Mouse (Mus musculus) retina, postnatal 7 days (tissue): ENCODE results near the gene Maob.

Experiments
- DNase-seq: peaks from one replicate; pipeline ENCODE4 v3.0.0-alpha.2; 2012; ENCODE audit warnings: low read depth, low spot score

Gene Maob

DNA sequence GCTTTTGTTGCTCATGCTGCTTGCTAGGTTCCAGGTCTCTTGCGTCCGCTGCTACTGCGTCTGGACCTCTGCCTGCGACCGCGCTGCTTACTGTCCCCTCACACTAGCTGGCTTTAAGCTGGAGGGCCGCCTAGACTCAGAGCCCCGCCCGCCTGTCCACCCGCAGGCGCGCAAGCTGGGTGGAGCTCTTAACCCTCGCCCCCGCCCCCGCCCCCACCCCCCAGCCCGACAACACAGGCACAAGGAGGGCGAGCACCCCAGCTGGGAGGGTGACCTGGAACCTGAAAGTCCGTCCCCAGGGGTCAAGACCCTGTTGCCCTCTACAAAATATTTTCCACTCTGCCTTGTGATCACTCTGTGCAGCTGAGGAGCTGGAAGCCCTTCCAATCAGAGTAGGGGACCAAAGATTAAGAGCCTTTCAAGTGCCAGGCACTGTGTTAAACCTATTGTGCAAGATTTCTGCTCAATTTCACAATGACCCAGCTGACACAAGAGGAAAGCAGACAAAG lies at the start of gene Maob:
Gene Maob (minus strand): TSS at position 106 of the 509 bp plus-strand sequence.
- no peak for DNase-seq

DNA sequence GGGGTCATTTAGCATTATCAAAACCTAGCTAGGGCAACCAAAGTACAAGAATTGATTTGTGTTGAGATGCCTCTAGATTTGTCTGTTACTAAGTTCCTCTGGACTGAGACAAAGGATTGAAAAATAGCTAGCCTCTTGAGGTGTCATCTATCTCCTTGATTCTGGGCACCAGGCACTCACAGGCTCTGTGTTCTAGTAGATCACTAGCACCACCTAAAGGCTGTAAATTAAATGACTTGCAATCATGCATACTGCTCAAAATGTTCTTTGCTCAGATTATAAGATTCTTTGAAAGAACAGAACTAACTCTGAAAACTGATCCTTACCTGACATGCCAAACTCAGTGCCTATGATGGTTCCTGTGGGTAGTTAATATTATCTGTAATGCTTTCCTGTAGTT lies 43.1 kb upstream of the Maob start:
- no peak for DNase-seq

DNA sequence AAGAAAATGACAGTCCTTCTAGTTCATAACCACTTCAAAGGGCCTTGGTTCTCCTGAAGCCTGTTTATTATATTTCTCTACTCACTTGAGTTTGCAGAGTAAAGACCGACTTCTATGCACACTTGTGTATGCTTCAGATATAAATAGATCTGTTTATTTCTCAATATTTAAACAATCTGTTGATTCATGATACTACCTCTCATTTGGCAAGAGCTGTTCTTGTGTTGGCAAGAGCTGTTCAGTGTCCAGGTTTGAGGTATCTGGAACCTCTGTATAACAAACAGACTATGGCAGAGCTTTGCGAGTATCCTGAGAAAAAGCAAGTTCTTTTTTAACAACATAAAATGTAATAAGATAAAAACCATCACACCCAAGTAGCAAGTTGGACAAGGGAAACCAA lies 28.9 kb upstream of the Maob start:
- DNase-seq = no peak

DNA sequence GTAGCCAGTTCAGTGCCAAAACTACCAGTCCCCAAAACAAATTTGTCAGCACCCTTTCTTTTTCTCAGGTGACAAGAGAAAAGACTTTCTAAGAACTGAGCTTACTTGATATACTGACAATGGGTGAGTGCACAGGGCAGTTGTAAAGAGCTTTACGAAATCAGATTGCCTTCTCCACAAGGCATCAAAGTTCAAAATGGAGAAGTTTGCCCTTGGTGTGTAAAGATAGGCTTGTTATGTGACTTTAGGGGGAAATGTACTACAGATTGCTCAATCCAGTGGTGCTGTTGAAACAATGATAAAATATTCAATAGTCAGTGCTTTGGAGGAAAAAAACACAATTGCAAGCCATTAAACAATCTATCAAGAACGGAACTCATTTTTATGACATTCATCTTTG lies 24.3 kb upstream of the Maob start:
- DNase-seq = no peak

DNA sequence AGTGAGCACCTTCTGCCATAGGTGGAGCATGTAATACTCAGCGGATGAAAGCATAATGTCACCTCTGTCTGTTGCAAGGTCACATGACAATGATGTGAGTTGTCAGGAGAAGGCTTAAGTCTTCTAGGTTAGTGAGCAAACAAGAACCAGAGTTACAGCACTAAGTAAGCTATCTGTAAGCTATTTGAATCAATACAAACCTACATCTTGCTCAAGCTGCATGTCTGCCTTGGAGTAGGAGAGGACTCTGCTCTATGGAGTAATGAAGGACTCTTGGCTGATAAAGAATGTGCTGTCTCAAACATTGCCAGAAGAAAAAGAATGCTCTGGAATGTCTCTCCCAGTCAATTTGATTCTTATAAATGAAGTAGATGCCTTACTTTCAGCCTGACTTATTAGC lies 20.1 kb upstream of the Maob start:
- no peak for DNase-seq

DNA sequence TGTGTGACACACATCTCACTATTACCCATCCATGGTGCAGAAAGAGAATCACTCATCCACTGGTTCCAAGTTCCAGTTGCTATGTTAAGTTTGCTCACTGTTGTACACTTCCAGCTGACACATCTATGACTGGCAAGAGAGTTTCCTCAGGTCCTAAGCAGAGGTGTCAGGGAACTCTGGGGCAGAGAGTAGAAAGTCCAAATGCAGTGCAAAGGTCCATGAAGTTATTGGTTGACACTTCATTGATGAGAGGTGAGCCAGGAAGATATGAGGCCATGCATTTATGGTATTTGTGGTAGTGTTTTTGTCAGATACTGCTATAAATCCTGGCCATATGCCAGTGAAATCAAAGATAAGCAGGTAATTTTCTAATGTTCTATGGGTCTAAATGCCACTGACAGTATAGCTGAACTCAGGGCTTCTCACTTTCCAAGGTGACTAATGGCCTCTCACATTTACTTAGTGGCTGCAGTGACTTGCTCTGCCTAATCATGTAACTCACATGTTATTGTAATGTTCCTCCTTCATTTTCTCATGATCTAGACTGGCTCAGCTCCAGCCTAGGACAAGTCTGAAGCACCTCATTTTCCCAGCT lies 19.4 kb upstream of the Maob start:
- DNase-seq = no peak

DNA sequence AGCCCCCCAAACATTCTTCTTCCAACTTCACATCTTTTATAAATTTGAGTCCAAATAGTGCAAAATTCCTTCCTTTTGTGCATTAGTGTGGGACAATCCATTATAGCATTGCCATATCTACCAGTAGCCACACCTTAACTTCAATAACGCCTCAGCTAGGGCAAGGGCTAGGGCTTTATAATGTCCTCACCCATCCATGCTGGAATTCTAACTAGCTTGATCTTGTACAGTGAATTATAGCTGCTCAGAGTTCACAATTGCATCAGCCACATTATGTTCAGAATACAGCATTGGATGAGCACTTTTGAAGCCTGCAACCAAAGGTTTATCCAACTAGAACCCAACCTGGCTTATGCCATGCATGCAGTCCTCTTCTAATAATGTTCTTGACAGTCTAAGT lies 8.9 kb upstream of the Maob start:
- no peak for DNase-seq

DNA sequence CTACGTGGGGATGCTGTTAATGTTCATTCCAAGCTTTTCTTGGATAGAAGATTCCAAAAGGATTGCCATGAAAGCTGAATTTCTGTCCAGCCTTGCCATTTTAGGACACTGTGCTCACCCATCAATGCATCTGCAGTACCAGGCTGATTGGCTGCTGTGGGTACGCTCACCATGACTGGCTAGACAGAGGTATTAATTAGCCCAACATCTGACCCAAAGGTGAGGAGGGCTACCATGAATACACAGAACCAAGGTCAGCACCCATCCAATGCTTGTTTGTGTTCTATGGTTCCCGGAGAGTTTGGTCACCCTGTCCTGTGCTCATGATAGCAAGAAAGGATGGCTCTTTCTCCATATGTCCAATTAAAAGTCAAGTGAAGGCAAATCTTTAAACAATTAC lies 1.2 kb downstream of the Maob start:
- no peak for DNase-seq

DNA sequence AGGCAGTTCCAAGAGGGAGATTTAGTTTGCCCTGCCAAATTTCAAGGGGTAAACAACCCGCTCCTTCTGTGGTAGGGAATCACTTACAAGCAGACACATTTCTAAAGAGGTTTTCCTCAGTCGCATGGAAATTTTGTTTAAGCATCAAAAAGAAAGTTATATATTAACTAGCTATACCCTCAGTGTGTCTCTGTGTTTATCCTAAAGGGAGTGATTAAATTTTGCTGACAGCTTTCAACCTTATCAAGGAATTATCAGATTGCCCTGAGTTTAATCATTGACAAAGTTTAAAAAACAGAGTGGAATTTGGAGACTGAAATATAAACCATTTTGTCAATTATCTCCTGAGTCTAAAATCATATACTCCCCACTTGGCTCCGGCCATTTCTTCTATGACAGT lies 5.1 kb downstream of the Maob start:
- no peak for DNase-seq

DNA sequence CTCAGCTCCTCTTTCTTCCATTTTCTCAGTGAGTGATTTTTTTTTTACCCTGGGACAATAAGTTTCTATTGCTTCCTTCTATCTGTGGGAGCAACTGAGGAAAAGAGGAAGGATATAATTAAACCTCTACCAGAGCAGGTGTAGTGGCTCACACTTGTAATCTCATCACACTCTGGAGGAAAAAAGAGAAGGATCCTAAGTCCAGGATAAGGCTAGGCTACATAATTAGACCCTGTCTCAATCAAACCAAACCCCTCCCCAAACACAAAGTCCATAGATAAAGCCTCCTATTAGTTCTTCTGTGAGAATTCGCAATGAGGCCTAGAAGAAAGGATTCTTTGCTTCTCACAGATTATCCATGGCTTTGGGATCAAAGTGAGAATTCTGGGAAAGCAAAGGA lies 49.7 kb downstream of the Maob start:
- DNase-seq = no peak

DNA sequence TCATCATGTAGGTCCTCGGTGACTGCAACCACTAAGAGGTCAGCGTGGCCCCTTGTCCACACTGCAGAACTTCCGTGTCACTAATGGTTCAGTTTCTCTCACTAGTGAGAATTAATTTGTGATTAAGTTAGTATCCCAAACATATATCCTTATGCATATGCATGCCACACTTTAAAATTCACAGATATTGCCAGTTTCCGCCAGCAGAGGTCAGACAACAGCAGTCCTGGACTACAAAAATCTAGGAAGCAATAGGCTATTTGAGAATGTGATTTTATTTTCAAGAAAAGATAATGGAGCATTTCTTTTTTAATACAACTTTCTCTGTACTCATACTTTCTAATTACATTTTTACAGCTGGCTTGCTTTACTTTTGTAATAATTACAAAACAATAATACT lies 51.0 kb downstream of the Maob start:
- no peak for DNase-seq

DNA sequence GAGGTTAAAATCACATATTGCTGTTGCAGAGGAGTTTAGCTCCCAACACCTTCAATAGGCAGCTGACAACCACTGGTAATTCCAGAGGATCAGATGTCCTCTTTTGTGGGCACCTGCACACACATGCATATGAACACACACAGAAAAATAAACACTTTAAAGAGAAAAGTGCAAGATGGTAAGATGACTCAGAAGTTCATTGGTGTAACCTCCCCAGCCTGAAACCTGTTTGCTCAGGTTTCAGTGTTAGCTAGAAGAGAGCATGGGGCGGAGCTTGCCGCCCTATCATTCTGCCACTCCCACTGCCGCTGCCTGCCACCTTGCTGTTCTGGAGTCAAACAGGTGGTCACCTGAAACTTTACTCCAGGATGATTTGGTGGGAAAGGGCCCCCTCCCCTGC lies 55.7 kb downstream of the Maob start:
- no peak for DNase-seq

DNA sequence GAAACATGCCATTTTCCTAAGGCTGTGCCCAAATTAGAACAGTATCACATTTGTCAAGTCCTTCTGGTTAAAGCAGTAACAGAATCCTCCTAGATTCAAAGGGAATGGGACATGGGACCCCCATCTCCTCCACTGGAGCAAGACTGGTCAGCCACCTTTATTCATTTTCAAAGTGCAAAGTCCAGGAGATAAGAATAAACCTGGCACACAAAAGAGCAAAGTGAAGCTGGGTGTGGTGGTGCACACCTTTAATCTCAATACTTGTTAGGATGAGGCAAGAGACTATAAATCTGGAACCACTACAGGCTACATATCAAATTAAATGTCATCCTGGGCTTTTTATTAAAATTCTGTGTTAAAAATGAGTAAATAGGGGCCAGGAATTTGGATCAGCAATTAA lies 62.4 kb downstream of the Maob start:
- no peak for DNase-seq

DNA sequence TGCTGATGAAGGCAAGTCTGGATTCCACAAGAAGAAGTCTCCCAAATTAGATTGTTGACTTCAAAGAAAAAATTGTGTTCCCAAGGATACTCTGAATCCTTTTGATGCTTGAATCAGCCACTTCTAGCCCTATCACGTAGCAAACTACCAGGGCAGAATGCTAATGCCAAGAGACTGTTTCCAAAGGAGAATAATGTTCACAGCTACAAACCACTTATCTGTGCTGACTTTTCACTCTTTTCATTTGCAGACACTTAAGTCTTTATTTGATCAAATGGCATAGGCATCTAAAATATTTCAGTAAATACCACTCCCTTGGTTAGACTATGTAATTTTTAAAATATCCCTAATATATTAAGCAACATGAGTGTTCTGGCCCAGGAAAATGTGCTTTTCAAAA lies 68.2 kb downstream of the Maob start:
- DNase-seq = no peak

DNA sequence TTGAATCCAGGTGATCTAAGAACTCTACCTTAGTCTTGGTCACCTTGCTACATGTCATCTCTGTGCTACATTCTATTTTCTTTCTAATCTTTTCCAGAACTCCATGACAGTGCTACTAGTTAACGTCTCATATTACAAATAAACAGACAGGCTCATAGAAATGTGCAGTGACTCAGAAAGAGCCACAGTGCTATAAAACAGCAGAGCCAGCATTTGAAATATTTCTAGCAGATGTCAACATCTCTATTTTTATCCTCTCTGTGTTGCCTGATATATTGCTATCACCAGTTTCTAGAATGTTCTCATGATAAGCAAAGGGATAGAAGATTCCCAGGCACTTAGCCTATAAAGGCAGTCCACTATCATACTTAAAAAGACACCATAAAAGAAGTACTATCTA lies 103.1 kb downstream of the Maob start:
- no peak for DNase-seq

DNA sequence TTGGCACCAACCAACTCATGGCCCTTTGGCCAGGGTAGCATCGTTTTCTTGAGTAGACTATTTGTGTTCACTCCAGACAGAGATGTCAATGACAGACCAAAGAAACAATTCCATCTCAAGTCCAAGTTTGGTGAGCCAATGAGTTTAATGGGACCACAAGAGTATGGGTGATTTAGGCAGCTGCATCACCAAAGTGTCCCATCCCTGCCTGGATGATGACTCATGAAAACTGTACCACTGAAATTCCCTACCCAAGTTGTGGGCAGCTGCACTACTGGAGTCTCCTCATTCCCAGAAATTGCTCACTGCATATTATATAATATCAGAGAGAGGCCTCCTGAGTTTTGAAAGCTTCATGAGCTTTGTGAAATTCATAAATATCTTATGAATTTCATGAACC lies 111.1 kb downstream of the Maob start:
- DNase-seq = no peak
